13 mouse cellular contexts compared by ENCODE assay signal in genomic region chr16:24218162-24218849, GRCm38 (mm10).
DNase-seq lines count a peak whose midpoint lies in the region; ATAC-seq and TF ChIP-seq lines count a peak whose summit lies in the region.
"Had no signal": no experiment of that assay in that cellular context is flagged by ENCODE, and none has a peak within 500 bp of the region (broad histone marks: within the 10 kb centered on the region; RNA-seq: fewer than 3 reads in every experiment).

No protein-coding gene starts in this region.

- no peak for TF ChIP-seq POLR2A in myocyte (IDR thresholded peaks at IDR 0.05; ENCODE audit: insufficient read length, low read depth)

- peak overlapping the region; percentile 12 for H3K27ac ChIP-seq in embryonic facial prominence, embryonic 12.5 days
- no peak overlapping the region for H3K27ac ChIP-seq in hindbrain, postnatal 0 days
- H3K27ac ChIP-seq in liver, embryonic 11.5 days (ENCODE audit: low read depth, low read length) = no peak overlapping the region
- H3K27ac ChIP-seq: heart, embryonic 13.5 days; liver, embryonic 15.5 days; neural tube, embryonic 13.5 days had no signal

- peak; percentile 68 for DNase-seq in retina, postnatal 1 day
- no peak for DNase-seq in retina, embryonic 14.5 days (ENCODE audit: low spot score)
- DNase-seq in hindbrain, postnatal 0 days (ENCODE audit: low spot score) = peak; percentile 48
- DNase-seq in liver, embryonic 11.5 days (ENCODE audit: low spot score) = no peak
- no peak for DNase-seq in adrenal gland, adult (ENCODE audit: inconsistent age in 2 of 2, low spot score in 1 of 2)
- no peak for DNase-seq in B cell, adult 2 months
- DNase-seq: adrenal gland, adult 2 months; kidney, postnatal 25 days had no signal

- no peaks in the 10 kb centered on the region for H3K9me3 ChIP-seq in embryonic facial prominence, embryonic 12.5 days
- H3K9me3 ChIP-seq in hindbrain, postnatal 0 days (ENCODE audit: low read length) = no peaks in the 10 kb centered on the region
- no peaks in the 10 kb centered on the region for H3K9me3 ChIP-seq in liver, embryonic 11.5 days (ENCODE audit: control insufficient read depth, low read length)
- H3K9me3 ChIP-seq: heart, embryonic 13.5 days; liver, embryonic 15.5 days; neural tube, embryonic 13.5 days had no signal

- peak overlapping the region; percentile 33 for H3K4me2 ChIP-seq in embryonic facial prominence, embryonic 12.5 days (replicated peaks)
- H3K4me2 ChIP-seq in hindbrain, postnatal 0 days (ENCODE audit: low read depth, low read length) = no peak overlapping the region
- no peak overlapping the region for H3K4me2 ChIP-seq in myocyte (ENCODE audit: low read depth)
- H3K4me2 ChIP-seq in liver, embryonic 11.5 days = no peak overlapping the region
- H3K4me2 ChIP-seq: heart, embryonic 13.5 days; liver, embryonic 15.5 days; neural tube, embryonic 13.5 days had no signal

- no peak overlapping the region for H3ac ChIP-seq in myocyte (ENCODE audit: control insufficient read depth, insufficient read length)

- no peak overlapping the region for H3K4me3 ChIP-seq in embryonic facial prominence, embryonic 12.5 days
- H3K4me3 ChIP-seq in hindbrain, postnatal 0 days (ENCODE audit: low read length) = no peak overlapping the region
- H3K4me3 ChIP-seq in myocyte = no peak overlapping the region
- no peak overlapping the region for H3K4me3 ChIP-seq in liver, embryonic 11.5 days (ENCODE audit: low read depth, low read length)
- H3K4me3 ChIP-seq: heart, embryonic 13.5 days; liver, embryonic 15.5 days; neural tube, embryonic 13.5 days had no signal

- peaks cover 11% of the 10 kb centered on the region for H3K4me1 ChIP-seq in embryonic facial prominence, embryonic 12.5 days
- no peaks in the 10 kb centered on the region for H3K4me1 ChIP-seq in hindbrain, postnatal 0 days (ENCODE audit: insufficient read depth, low read length)
- no peaks in the 10 kb centered on the region; the same call in 1 of the 2 replicates for H3K4me1 ChIP-seq in liver, embryonic 11.5 days (replicated peaks; ENCODE audit: control insufficient read depth, insufficient read depth, low read length)
- H3K4me1 ChIP-seq: heart, embryonic 13.5 days had no signal

- no peaks in the 10 kb centered on the region for H3K36me3 ChIP-seq in embryonic facial prominence, embryonic 12.5 days
- H3K36me3 ChIP-seq in hindbrain, postnatal 0 days (ENCODE audit: insufficient read depth, low read length) = no peaks in the 10 kb centered on the region
- no peaks in the 10 kb centered on the region for H3K36me3 ChIP-seq in myocyte (ENCODE audit: control insufficient read depth, insufficient read depth)
- H3K36me3 ChIP-seq in liver, embryonic 11.5 days (ENCODE audit: control insufficient read depth, insufficient read depth, low read length) = no peaks in the 10 kb centered on the region
- H3K36me3 ChIP-seq: heart, embryonic 13.5 days; liver, embryonic 15.5 days; neural tube, embryonic 13.5 days had no signal

- no peak overlapping the region for H3K9ac ChIP-seq in embryonic facial prominence, embryonic 12.5 days
- H3K9ac ChIP-seq in hindbrain, postnatal 0 days (replicated peaks; ENCODE audit: low read length) = no peak overlapping the region
- H3K9ac ChIP-seq in liver, embryonic 11.5 days (ENCODE audit: low read depth, low read length) = no peak overlapping the region
- H3K9ac ChIP-seq: heart, embryonic 13.5 days; liver, embryonic 15.5 days; neural tube, embryonic 13.5 days had no signal

- TF ChIP-seq CTCF in hindbrain, postnatal 0 days (IDR thresholded peaks at IDR 0.05; ENCODE audit: low read depth) = no peak

- 0 out of 2 replicates have a peak, but pooled peaks have one; percentile 18 for ATAC-seq in embryonic facial prominence, embryonic 12.5 days (ENCODE audit: insufficient number of reproducible peaks, insufficient read depth, low FRiP score, low TSS enrichment)
- ATAC-seq in hindbrain, postnatal 0 days = peak; percentile 79
- ATAC-seq in liver, embryonic 11.5 days (replicated peaks; ENCODE audit: low FRiP score) = no peak

- WGBS in embryonic facial prominence, embryonic 12.5 days = 18% methylated on average over 14 of the region's 14 CpGs
- 32% methylated on average over 14 of the region's 14 CpGs for WGBS in hindbrain, postnatal 0 days
- WGBS in liver, embryonic 11.5 days = 69% methylated on average over 14 of the region's 14 CpGs

- H3K27me3 ChIP-seq in embryonic facial prominence, embryonic 12.5 days = no peaks in the 10 kb centered on the region
- no peaks in the 10 kb centered on the region for H3K27me3 ChIP-seq in hindbrain, postnatal 0 days (ENCODE audit: insufficient read depth, low read length)
- no peaks in the 10 kb centered on the region for H3K27me3 ChIP-seq in myocyte (ENCODE audit: control insufficient read depth, insufficient read depth, insufficient read length)
- H3K27me3 ChIP-seq in liver, embryonic 11.5 days (replicated peaks; ENCODE audit: control insufficient read depth, insufficient read depth, low read length) = no peaks in the 10 kb centered on the region
- H3K27me3 ChIP-seq: liver, embryonic 15.5 days had no signal

- H3K79me2 ChIP-seq in myocyte (ENCODE audit: control insufficient read depth, insufficient read depth) = no peaks in the 10 kb centered on the region

TF ChIP-seq in myocyte, 11 proteins besides CTCF, POLR2A, EP300 and RAD21:
- TF ChIP-seq POLR2AphosphoS2 (IDR thresholded peaks at IDR 0.05; ENCODE audit: insufficient read length, low read depth) (no peak), MYOG (IDR thresholded peaks at IDR 0.05; ENCODE audit: control insufficient read depth in 1 of 3, insufficient read depth in 1 of 3, insufficient read length in 2 of 3, low read depth in 2 of 3) (peak in 2 of 3 experiments; percentile 89 to 90), E2F4 (IDR thresholded peaks at IDR 0.05; ENCODE audit: insufficient read depth) (no peak), REST (IDR thresholded peaks at IDR 0.05; ENCODE audit: insufficient read depth, insufficient read length) (no peak), TCF3 (IDR thresholded peaks at IDR 0.05; ENCODE audit: insufficient read length, low read depth) (peak; percentile 38), MYOD1 (IDR thresholded peaks at IDR 0.05; ENCODE audit: control insufficient read depth in 1 of 3, insufficient read length in 2 of 3, low read depth in 2 of 3) (peak in 2 of 3 experiments; percentile 42 to 51), TCF12 (IDR thresholded peaks at IDR 0.05; ENCODE audit: insufficient read depth, poor library complexity, severe bottlenecking) (peak; percentile 32)

Comparison
In these comparisons a context has a peak if more than half of its experiments do, and no peak if none do; other contexts are left out.
1. DNase-seq: peak in retina, postnatal 1 day (single experiment) and hindbrain, postnatal 0 days (single experiment); none in retina, embryonic 14.5 days (single experiment), liver, embryonic 11.5 days (single experiment), adrenal gland, adult (0 of 2) and B cell, adult 2 months (0 of 2).